Mouse (Mus musculus): Measurements from ENCODE around the gene Tmem243.

Gene Tmem243

GRCm38 (mm10) chr5:9100849-9101801 lies 657 bp downstream of the Tmem243 start:
- in situ Hi-C loops (cut with MboI; ENCODE audit: unreplicated experiment in 2 of 2), result no loop called here

DNA sequence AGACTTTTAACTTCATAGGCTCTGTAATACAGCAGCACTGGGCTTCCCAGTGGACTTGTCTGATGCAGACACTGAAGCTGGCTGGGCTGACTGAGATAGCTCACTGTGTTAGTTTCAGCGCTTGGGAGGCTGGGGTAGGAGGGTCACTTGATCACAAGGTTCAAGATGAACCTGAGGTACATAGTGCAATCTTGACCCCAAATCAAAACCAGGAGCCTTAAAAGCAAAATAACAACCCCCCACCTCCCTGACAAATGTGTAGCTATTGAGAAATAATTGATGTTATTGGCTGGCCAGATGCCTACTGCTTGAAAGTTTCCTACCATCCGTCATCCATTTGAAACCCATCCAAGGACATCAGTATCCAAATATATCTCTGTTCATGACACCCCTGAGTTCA lies 2.2 kb downstream of the Tmem243 start:
- in situ Hi-C loops (cut with MboI; ENCODE audit: unreplicated experiment in 2 of 2), result no loop called here

DNA sequence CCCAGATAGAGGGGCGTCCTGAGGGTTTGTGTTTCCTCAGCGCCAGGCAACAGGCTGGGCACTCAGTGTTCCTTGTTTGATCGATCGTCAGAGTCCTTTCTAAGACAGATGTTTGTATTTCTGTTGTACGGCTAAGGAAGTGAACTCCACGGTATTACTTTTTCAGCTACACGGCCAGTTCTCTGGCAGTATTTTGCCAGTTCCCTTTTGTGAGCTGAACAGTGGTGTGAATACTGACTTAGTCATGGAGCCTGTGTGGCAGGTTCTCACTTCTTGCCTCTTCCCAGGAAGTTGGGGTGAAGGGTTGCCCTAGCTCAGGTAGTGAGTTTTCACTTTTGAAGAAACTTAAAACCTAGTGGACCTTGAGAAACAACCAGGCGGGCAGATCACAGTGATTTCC lies 3.5 kb downstream of the Tmem243 start:
- in situ Hi-C loops (cut with MboI; ENCODE audit: unreplicated experiment in 2 of 2), result no loop called here

DNA sequence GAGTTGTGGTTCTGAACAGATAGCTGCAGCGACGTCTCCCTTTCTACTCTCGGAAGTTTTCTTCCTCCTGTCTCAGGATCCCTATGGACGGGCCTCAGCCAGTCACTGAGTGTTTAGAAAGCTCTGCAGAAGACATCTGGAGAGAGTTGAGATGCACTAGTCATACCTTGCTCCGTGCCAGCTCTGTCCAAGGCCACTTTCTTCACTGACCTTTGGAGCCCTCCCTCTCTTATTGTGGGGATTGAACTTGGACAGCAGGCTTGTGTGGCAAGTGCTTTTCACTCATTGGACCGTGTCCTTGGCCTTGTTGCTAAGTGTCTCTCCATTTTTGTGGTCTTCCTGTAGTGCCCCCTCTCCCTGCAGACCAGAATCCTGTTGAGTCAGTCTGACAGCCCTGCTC lies 6.3 kb downstream of the Tmem243 start:
- in situ Hi-C loops (cut with MboI; ENCODE audit: unreplicated experiment in 2 of 2), result no loop called here

GRCm38 (mm10) chr5:9107296-9108089 lies 7.0 kb downstream of the Tmem243 start:
- in situ Hi-C loops (cut with MboI; ENCODE audit: unreplicated experiment in 2 of 2), result no loop called here

DNA sequence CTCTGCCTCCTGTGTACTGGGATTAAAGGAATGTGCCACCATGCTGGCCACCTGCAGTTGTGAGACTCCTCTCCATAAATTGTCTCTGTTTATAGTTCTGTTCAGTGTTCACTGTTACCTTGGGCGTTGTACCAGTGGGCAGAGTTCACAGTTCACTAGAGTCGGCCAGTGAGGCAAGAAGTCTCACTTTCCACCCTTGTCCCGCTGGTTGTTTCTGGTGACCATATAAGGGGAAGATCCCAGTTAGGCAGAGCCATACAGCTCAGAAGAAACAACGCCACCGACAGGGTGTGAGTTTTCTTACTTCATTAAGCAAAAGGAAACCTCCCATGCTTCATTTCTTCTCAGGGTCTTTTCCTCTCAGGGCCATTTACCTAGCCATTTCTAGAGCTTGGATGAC lies 8.0 kb downstream of the Tmem243 start:
- in situ Hi-C loops (cut with MboI; ENCODE audit: unreplicated experiment in 2 of 2), result no loop called here

GRCm38 (mm10) chr5:9109582-9109981 lies 9.1 kb downstream of the Tmem243 start:
- in situ Hi-C loops (cut with MboI; ENCODE audit: unreplicated experiment in 2 of 2), result no loop called here

DNA sequence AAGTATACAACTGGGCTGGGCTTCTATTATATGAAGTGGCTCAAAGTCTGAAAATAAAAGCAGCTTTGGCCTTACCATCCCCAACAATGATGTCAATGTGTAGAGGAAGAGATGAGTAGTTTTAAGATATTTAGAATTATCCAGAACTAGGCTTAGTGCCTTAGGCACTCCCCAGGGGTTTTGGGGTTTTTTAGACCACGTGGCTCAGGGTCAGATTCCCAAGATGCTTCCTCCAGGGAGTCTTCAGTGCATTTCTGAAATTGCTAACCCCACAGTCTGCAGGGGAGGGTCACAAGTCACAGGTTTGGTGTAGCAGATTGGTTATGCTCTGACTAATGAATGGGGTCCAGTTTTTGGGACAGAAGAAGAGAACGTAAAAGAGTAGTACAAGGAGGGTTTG lies 10.8 kb downstream of the Tmem243 start:
- in situ Hi-C loops (cut with MboI; ENCODE audit: unreplicated experiment in 2 of 2), result loop anchor here (5.0 to 10.0 kb wide), 3 partner anchors 46 to 244 kb away; partner anchors contain the start of gene Crot (in 1 of the 2)

- in situ Hi-C loops (cut with MboI; ENCODE audit: unreplicated experiment in 2 of 2), result loop anchor here (5.0 to 10.0 kb wide), 3 partner anchors 47 to 244 kb away; partner anchors contain the start of gene Crot (in 1 of the 2)
Observed at GRCm38 (mm10) chr5:9111759-9112158, 11.3 kb downstream of the Tmem243 start.

DNA sequence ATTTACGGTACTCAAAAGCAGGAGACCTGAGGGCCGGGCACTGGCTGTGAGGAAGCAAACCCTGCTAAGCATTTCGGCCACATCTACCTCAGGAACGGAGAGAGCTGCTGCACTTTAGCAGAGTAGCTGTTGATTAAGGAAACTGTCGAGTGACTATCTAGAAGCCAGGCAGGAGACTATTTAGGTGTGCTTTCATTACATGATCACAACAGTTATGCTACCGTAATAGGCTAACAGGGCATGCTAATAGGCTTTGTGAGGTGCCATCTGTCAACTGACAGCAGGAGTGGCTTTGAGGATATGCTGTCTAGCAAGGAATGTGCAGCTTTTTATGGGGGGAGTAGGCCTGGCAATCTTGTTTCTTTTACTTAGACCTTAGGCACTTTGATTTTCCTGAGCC lies 13.7 kb downstream of the Tmem243 start:
- in situ Hi-C loops (cut with MboI; ENCODE audit: unreplicated experiment in 2 of 2), result loop anchor here (5.0 to 10.0 kb wide), 3 partner anchors 49 to 247 kb away; partner anchors contain the start of gene Crot (in 1 of the 2)

GRCm38 (mm10) chr5:9124134-9124533 lies 23.7 kb downstream of the Tmem243 start:
- in situ Hi-C loops (cut with MboI; ENCODE audit: unreplicated experiment in 2 of 2), result loop anchor here in 1 of 2 experiments (5.0 to 10.0 kb wide), 2 partner anchors 33 to 159 kb away; no protein-coding TSS in a partner anchor

GRCm38 (mm10) chr5:9128566-9128965 lies 28.1 kb downstream of the Tmem243 start:
- in situ Hi-C loops (cut with MboI; ENCODE audit: unreplicated experiment in 2 of 2), result loop anchor here in 1 of 2 experiments (10.0 to 25.0 kb wide), 2 partner anchors 164 to 1509 kb away; no protein-coding TSS in a partner anchor

GRCm38 (mm10) chr5:9131786-9132185 lies 31.3 kb downstream of the Tmem243 start:
- in situ Hi-C loops (cut with MboI; ENCODE audit: unreplicated experiment in 2 of 2), result loop anchor here in 1 of 2 experiments (25.0 kb wide), 1 partner anchor 1506 kb away; no protein-coding TSS in a partner anchor

- in situ Hi-C loops (cut with MboI; ENCODE audit: unreplicated experiment in 2 of 2), result loop anchor here in 1 of 2 experiments (25.0 kb wide), 1 partner anchor 1502 kb away; no protein-coding TSS in a partner anchor
Observed at GRCm38 (mm10) chr5:9135588-9135987, 35.1 kb downstream of the Tmem243 start.

GRCm38 (mm10) chr5:9140724-9141123 lies 40.3 kb downstream of the Tmem243 start:
- in situ Hi-C loops (cut with MboI; ENCODE audit: unreplicated experiment in 2 of 2), result loop anchor here in 1 of 2 experiments (25.0 kb wide), 1 partner anchor 1497 kb away; no protein-coding TSS in a partner anchor

- in situ Hi-C loops (cut with MboI; ENCODE audit: unreplicated experiment in 2 of 2), result loop anchor here in 1 of 2 experiments (25.0 kb wide), 1 partner anchor 1495 kb away; no protein-coding TSS in a partner anchor
Observed at GRCm38 (mm10) chr5:9142376-9142775, 41.9 kb downstream of the Tmem243 start.

GRCm38 (mm10) chr5:9149273-9149850 lies 48.9 kb downstream of the Tmem243 start:
- in situ Hi-C loops (cut with MboI; ENCODE audit: unreplicated experiment in 2 of 2), result loop anchor here in 1 of 2 experiments (25.0 kb wide), 1 partner anchor 1488 kb away; no protein-coding TSS in a partner anchor

- in situ Hi-C loops (cut with MboI; ENCODE audit: unreplicated experiment in 2 of 2), result loop anchor here in 1 of 2 experiments (5.0 kb wide), 1 partner anchor 34 kb away; no protein-coding TSS in a partner anchor
Observed at GRCm38 (mm10) chr5:9156746-9157145, 56.3 kb downstream of the Tmem243 start.

DNA sequence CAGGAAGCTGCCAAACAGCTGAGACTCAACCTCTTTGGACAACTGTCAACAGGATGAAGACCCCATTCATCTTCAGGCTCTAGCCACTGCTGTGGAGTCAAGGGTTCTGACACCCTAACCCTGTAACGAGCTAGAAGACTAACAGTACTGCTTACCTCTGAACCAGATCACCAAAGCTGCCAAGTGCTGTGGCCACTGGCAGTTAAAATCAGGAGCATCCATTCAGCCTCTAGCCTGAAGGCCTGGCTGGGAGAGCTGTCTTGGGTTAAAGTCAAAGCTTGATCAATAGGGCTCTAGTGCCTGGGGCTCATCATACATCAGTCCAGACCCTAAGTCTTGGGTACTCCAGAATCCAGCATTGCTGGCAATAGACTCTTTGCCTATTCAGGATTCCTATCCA lies 56.9 kb downstream of the Tmem243 start:
- in situ Hi-C loops (cut with MboI; ENCODE audit: unreplicated experiment in 2 of 2), result loop anchor here in 1 of 2 experiments (5.0 kb wide), 1 partner anchor 35 kb away; no protein-coding TSS in a partner anchor
